Mouse (Mus musculus) brain, embryonic 14.5 days (tissue): ENCODE results near the gene D230025D16Rik.

Experiments used
- CTCF ChIP-seq: fragments of 200-500 bp; IDR thresholded peaks from 2 replicates; pipeline ENCODE4 v1.5.1; 2012; ENCODE audit warnings: inconsistent platforms, mild to moderate bottlenecking, moderate library complexity, borderline replicate concordance; ENCODE audit not compliant: insufficient read depth, insufficient read length; ENCODE audit errors: extremely low read depth
- POLR2A ChIP-seq: fragments of 200-500 bp; IDR thresholded peaks from 2 replicates; pipeline ENCODE4 v1.6.1; 2012; ENCODE audit warnings: mild to moderate bottlenecking, inconsistent platforms, borderline replicate concordance; ENCODE audit not compliant: poor library complexity, insufficient read depth, insufficient read length, severe bottlenecking; ENCODE audit errors: extremely low read depth

DNA sequence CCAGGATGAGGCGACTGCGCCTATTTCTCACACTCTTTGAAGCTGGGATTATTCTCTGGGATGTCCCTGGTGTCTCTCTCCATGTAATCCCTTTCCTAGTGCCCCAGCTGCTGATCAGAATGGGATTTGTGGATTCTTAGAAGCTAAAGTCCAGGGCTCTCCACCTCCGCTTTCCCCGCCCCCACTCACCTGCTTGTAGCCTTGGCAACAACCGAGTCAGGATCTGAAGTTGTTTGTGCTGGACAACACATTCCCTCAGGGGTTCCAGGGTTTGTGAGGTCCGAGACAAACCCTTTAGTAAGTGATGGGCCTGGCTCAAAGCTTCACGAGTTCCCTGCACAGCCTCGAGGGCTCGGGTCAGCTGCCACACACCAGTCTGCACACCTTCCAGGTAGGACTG, 69.8 kb downstream of the D230025D16Rik start:
- no peak for TF ChIP-seq CTCF
- TF ChIP-seq POLR2A = no peak
